Mouse (Mus musculus) forebrain, embryonic 14.5 days (tissue): ENCODE results near the gene Nr6a1. TPM values are rescaled to one million over a fixed set of nuclear protein-coding genes. Genes with fewer than 3 reads are reported as not detected.

ENCODE experiments used
- ATAC-seq: fragments of 200-750 bp; cut with Nextera tagmentation; 2 replicates; pipeline ENCODE4 v1.8.0; 2017; ENCODE audit warnings: mild to moderate bottlenecking, moderate library complexity
- DNase-seq: peaks from one replicate; pipeline ENCODE4 v3.0.0-alpha.2; 2015; ENCODE audit warnings: low spot score
- H3K27ac ChIP-seq: fragments of 300-500 bp; sonication (generic); 2 replicates; pipeline ENCODE4 v1.5.1; 2014; ENCODE audit warnings: low read depth, mild to moderate bottlenecking, control low read depth, low read length, moderate library complexity
- H3K27me3 ChIP-seq: fragments of 300-500 bp; sonication (generic); replicated peaks from 2 replicates; pipeline ENCODE4 v1.6.1; 2014; ENCODE audit warnings: low read length, control low read depth, mixed read lengths; ENCODE audit not compliant: control insufficient read depth, insufficient read depth
- H3K36me3 ChIP-seq: fragments of 300-500 bp; sonication (generic); 2 replicates; pipeline ENCODE4 v1.6.1; 2014; ENCODE audit warnings: low read length, control low read depth; ENCODE audit not compliant: control insufficient read depth, insufficient read depth
- H3K4me1 ChIP-seq: fragments of 300-500 bp; sonication (generic); 2 replicates; pipeline ENCODE4 v1.6.1; 2014; ENCODE audit warnings: antibody characterized with exemption, low read length, control low read depth; ENCODE audit not compliant: control insufficient read depth, insufficient read depth
- H3K4me2 ChIP-seq: fragments of 300-500 bp; sonication (generic); 2 replicates; pipeline ENCODE4 v1.6.1; 2014; ENCODE audit warnings: mild to moderate bottlenecking, control low read depth, low read length
- H3K4me3 ChIP-seq: fragments of 300-500 bp; sonication (generic); 2 replicates; pipeline ENCODE4 v1.5.1; 2014; ENCODE audit warnings: low read depth, low read length, control low read depth
- H3K9ac ChIP-seq: fragments of 300-500 bp; sonication (generic); 2 replicates; pipeline ENCODE4 v1.6.1; 2014; ENCODE audit warnings: mild to moderate bottlenecking, low read length, control low read depth, moderate library complexity
- H3K9me3 ChIP-seq: fragments of 300-500 bp; sonication (generic); replicated peaks from 2 replicates; pipeline ENCODE4 v1.6.1; 2016; ENCODE audit warnings: low read length, control low read depth, mixed read lengths; ENCODE audit not compliant: control insufficient read depth
- WGBS: fragments of 180-500 bp; shearing (Covaris S2); extraction: QIAGEN DNeasy Blood & Tissue Kit; methylation state at CpG from one replicate; pipeline ENCODE4 v1.1.7; 2014; 5-methylcytosine and 5-hydroxymethylcytosine counted together
- polyA plus RNA-seq: library from polyadenylated mRNA; unstranded; fragments of >200 nt; fragmentation: Nextera tagmentation; extraction: Ambion mirVana; gene quantifications from 2 replicates; pipeline ENCODE4 v1.2.1, GENCODE M21; 2014

Nr6a1 gene
- polyA plus RNA-seq, 1 experiment from 2014 or later = 0.67 TPM

- whole genome bisulfite sequencing = 84% methylated on average over 5 of the region's 5 CpGs
- H3K4me3 ChIP-seq = no peak overlapping the region
- ATAC-seq = no peak
- no peak for DNase-seq
- no peaks in the 10 kb centered on the region for H3K27me3 ChIP-seq
- H3K9ac ChIP-seq = no peak overlapping the region
- H3K4me2 ChIP-seq = no peak overlapping the region
- H3K36me3 ChIP-seq = no peaks in the 10 kb centered on the region
- H3K27ac ChIP-seq = no peak overlapping the region
- H3K4me1 ChIP-seq = 0 out of 2 replicates have a peak, but pooled peaks cover 3% of the 10 kb centered on the region
- no peaks in the 10 kb centered on the region for H3K9me3 ChIP-seq
These were observed 156.6 kb downstream of the Nr6a1 start for GRCm38 (mm10) chr2:38770772-38771477.

DNA sequence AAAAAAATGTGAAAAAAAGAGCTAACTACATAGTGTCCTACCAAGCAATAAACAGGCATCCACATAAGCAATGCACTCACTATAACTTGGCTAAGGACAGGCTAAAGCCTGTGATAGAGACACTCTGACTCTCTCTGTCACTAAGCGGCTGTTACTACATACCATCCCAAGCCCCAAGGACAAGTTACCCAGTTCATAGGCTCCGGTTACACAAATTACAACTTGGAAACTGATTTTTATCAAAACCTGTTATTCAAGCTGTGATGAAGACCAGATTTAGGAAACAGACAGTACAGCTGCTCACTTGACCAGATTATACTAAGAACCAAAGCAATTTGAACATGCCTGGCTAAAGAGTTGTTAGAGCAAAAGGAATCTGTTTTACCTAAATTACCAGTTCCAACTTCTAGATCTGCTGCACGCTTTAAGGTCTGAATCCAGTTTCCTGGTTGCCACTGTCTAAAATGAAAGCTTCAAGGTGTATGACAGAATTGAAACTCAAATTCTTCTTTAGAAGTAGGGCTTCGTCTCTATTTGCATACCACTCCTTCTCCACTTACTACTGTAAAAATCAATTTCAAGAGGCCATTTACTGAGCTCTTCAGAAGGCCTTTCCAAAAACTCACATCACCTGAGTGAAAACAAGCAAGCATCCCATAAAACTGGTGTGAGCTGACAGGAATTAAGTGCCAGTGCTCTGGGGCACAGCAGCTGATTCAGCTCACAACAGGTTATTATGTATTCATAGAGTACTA is 160.1 kb downstream of the Nr6a1 start:
- no peak for DNase-seq
- Histone ChIP-seq H3K4me1 (0 out of 2 replicates have a peak, but pooled peaks cover 3% of the 10 kb centered on the region), H3K4me2 (no peak overlapping the region), H3K9ac (no peak overlapping the region), H3K27me3 (no peaks in the 10 kb centered on the region), H3K9me3 (no peaks in the 10 kb centered on the region), H3K27ac (no peak overlapping the region), H3K36me3 (no peaks in the 10 kb centered on the region), H3K4me3 (no peak overlapping the region)
- 95% methylated on average over 4 of the region's 4 CpGs for WGBS
- ATAC-seq = no peak

DNA sequence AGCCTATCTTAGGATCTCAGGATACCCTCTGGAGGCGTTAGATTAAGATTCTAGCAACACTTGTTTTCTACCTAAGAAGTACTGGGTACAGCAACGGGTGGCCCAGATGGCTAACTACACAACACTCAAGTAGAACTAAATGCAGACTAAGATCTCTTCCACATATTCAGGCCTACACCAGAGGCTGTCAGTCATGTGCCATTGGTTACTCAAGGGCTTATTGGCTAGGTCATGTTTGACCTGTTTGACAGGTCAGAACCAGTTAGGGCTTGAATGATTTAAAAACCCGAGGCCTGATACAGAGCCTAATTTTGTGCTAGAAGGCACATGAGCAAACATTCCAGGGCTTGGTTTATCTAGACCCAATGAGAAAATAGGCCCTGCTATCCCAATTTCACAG is 187.6 kb downstream of the Nr6a1 start:
- Histone ChIP-seq H3K27me3 (no peaks in the 10 kb centered on the region), H3K9me3 (no peaks in the 10 kb centered on the region), H3K4me3 (no peak overlapping the region), H3K4me2 (no peak overlapping the region), H3K36me3 (no peaks in the 10 kb centered on the region), H3K27ac (no peak overlapping the region), H3K9ac (no peak overlapping the region), H3K4me1 (0 out of 2 replicates have a peak, but pooled peaks cover 5% of the 10 kb centered on the region)
- WGBS = 77% methylated on average over 3 of the region's 3 CpGs
- ATAC-seq = no peak
- no peak for DNase-seq

GRCm38 (mm10) chr2:38739410-38739809 is 188.1 kb downstream of the Nr6a1 start:
- peak; percentile 81 for ATAC-seq
- H3K27me3 ChIP-seq = no peaks in the 10 kb centered on the region
- no peak overlapping the region for H3K4me2 ChIP-seq
- peak; percentile 92 for DNase-seq
- 10% methylated on average over 7 of the region's 7 CpGs for WGBS
- no peak overlapping the region for H3K27ac ChIP-seq
- H3K36me3 ChIP-seq = no peaks in the 10 kb centered on the region
- no peak overlapping the region; the same call in 1 of the 2 replicates for H3K9ac ChIP-seq
- no peak overlapping the region for H3K4me3 ChIP-seq
- H3K4me1 ChIP-seq = 0 out of 2 replicates have a peak, but pooled peaks cover 5% of the 10 kb centered on the region
- H3K9me3 ChIP-seq = no peaks in the 10 kb centered on the region

DNA sequence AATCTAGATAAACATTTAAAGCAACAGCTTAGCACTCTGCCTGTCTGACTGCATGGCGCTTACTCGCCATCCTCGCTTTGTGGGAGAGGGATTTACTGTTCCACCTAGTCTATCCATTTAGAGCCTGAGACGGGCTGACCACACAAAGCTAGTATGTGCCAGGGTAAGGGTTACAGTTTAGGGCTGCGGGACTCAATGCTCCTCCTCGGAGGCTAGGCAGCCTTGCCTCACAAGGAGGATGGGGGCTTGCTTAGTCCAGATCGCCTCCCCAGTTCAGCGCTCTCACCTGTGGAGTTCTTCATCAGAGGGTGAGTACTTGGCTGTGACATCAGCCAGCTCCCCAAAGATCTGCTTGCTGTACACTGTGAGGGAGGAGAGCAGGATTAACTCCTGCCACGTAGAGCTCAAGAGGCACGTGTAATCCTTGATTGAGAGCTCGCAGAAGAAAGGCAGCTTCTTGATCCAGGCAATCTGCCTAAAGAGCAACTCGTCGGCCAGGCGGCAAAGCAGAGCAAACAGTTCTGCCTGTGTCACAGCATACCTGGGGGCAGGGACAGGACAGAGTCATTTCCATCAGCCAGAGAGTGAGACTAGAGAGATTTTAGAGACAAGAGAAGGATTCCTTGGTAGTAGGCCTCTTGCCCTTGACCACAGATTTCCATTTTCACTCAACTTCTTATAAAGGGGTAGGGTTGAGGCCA is 188.7 kb downstream of the Nr6a1 start:
- H3K4me1 ChIP-seq = 0 out of 2 replicates have a peak, but pooled peaks cover 4% of the 10 kb centered on the region
- DNase-seq = peak; percentile 3
- H3K4me2 ChIP-seq = no peak overlapping the region
- no peak overlapping the region for H3K27ac ChIP-seq
- no peaks in the 10 kb centered on the region for H3K9me3 ChIP-seq
- ATAC-seq = no peak; the same call in 1 of the 2 replicates
- no peak overlapping the region for H3K4me3 ChIP-seq
- no peak overlapping the region; the same call in 1 of the 2 replicates for H3K9ac ChIP-seq
- 69% methylated on average over 14 of the region's 14 CpGs for WGBS
- H3K27me3 ChIP-seq = no peaks in the 10 kb centered on the region
- H3K36me3 ChIP-seq = no peaks in the 10 kb centered on the region

DNA sequence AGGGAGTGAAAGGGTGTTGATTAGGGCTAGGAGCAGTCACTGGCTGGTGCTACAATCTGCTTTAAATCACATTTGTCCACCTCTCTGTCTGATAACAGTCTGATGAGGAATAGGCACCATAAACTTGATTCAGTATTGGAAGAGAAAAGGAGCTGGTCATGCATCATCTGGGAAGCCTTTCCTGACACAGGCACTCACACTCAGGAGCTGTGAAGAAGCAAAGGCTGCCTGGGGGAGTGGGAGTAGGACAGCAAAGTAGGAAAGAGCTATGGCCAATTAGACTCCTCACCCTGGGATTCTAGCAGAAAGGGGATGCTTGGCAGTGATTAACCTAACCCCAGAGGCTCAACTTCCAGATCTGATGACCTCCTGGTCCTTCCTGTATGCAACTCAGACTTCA is 191.7 kb downstream of the Nr6a1 start:
- H3K4me1 ChIP-seq = 0 out of 2 replicates have a peak, but pooled peaks cover 3% of the 10 kb centered on the region
- no peak overlapping the region for H3K4me3 ChIP-seq
- no peak overlapping the region for H3K9ac ChIP-seq
- DNase-seq = no peak
- H3K36me3 ChIP-seq = no peaks in the 10 kb centered on the region
- no peaks in the 10 kb centered on the region for H3K27me3 ChIP-seq
- ATAC-seq = no peak
- no peaks in the 10 kb centered on the region for H3K9me3 ChIP-seq
- H3K27ac ChIP-seq = no peak overlapping the region
- no peak overlapping the region for H3K4me2 ChIP-seq

DNA sequence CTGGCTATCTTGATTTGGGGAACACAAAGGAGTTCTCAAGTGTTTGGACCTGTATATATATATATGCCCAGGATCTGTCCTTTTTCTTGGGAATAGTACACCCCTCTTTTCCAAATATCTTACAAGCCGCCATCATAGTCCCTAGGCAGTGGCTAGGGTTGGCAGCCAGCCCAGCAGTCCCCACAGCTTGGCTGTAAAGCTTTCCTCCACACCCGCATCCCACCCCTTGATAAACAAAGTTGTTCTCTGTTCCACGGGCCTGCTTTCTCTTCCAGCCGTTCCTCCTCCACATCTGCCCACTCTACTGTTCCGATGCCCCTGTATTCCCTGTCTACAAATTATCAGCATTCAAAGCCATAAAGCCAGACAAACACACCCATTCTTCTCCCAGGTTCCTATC is 192.8 kb downstream of the Nr6a1 start:
- ATAC-seq = no peak
- no peaks in the 10 kb centered on the region for H3K27me3 ChIP-seq
- H3K9me3 ChIP-seq = no peaks in the 10 kb centered on the region
- no peak overlapping the region for H3K27ac ChIP-seq
- H3K9ac ChIP-seq = no peak overlapping the region
- peak; percentile 7 for DNase-seq
- WGBS = 70% methylated on average over 5 of the region's 5 CpGs
- H3K4me3 ChIP-seq = no peak overlapping the region
- no peaks in the 10 kb centered on the region for H3K36me3 ChIP-seq
- no peak overlapping the region for H3K4me2 ChIP-seq
- H3K4me1 ChIP-seq = 0 out of 2 replicates have a peak, but pooled peaks cover 3% of the 10 kb centered on the region

- Histone ChIP-seq H3K36me3 (no peaks in the 10 kb centered on the region), H3K4me3 (no peak overlapping the region), H3K4me2 (no peak overlapping the region), H3K27ac (no peak overlapping the region), H3K4me1 (no peaks in the 10 kb centered on the region), H3K27me3 (no peaks in the 10 kb centered on the region), H3K9me3 (no peaks in the 10 kb centered on the region), H3K9ac (no peak overlapping the region)
- DNase-seq (no peak), ATAC-seq (no peak)
- 91% methylated on average over 6 of the region's 6 CpGs for WGBS
These were observed 197.1 kb downstream of the Nr6a1 start for GRCm38 (mm10) chr2:38730331-38730827.
